Mouse (Mus musculus) forebrain, postnatal 0 days (tissue): ENCODE data around the gene Gp2. TPM values are rescaled to one million over a fixed set of nuclear protein-coding genes. Genes with fewer than 3 reads are reported as not detected.

ENCODE experiments used
- ATAC-seq: fragments of 200-750 bp; cut with Nextera tagmentation; 2 replicates; pipeline ENCODE4 v1.8.0; 2017; ENCODE audit warnings: mild to moderate bottlenecking, moderate library complexity
- DNase-seq: peaks from one replicate; pipeline ENCODE4 v3.0.0-alpha.2; 2015
- H3K27ac ChIP-seq: fragments of 300-500 bp; sonication (generic); 2 replicates; pipeline ENCODE4 v1.5.1; 2014; ENCODE audit warnings: low read depth, mild to moderate bottlenecking, antibody characterized with exemption, low read length, moderate library complexity, mixed read lengths
- H3K27me3 ChIP-seq: fragments of 300-500 bp; sonication (generic); 2 replicates; pipeline ENCODE4 v1.6.1; 2014; ENCODE audit warnings: mild to moderate bottlenecking, low read length, mixed read lengths; ENCODE audit not compliant: insufficient read depth
- H3K36me3 ChIP-seq: fragments of 300-500 bp; sonication (generic); 2 replicates; pipeline ENCODE4 v1.6.1; 2014; ENCODE audit warnings: mild to moderate bottlenecking, moderate library complexity; ENCODE audit not compliant: insufficient read depth
- H3K4me1 ChIP-seq: fragments of 300-500 bp; sonication (generic); 2 replicates; pipeline ENCODE4 v1.6.1; 2014; ENCODE audit warnings: antibody characterized with exemption; ENCODE audit not compliant: insufficient read depth
- H3K4me2 ChIP-seq: fragments of 300-500 bp; sonication (generic); 2 replicates; pipeline ENCODE4 v1.6.1; 2014; ENCODE audit warnings: low read depth, mild to moderate bottlenecking, moderate library complexity
- H3K4me3 ChIP-seq: fragments of 300-500 bp; sonication (generic); 2 replicates; pipeline ENCODE4 v1.5.1; 2014; ENCODE audit warnings: low read depth, low read length, mixed read lengths
- H3K9ac ChIP-seq: fragments of 300-500 bp; sonication (generic); 2 replicates; pipeline ENCODE4 v1.6.1; 2014; ENCODE audit warnings: mild to moderate bottlenecking
- H3K9me3 ChIP-seq: fragments of 300-500 bp; sonication (generic); 2 replicates; pipeline ENCODE4 v1.6.1; 2016; ENCODE audit warnings: low read length
- CTCF ChIP-seq: sonication (generic); IDR thresholded peaks from 2 replicates; pipeline ENCODE4 v1.5.1; 2016; ENCODE audit warnings: antibody characterized with exemption, control low read depth, low read depth
- WGBS: fragments of 180-500 bp; shearing (Covaris S2); extraction: QIAGEN DNeasy Blood & Tissue Kit; methylation state at CpG from one replicate; pipeline ENCODE4 v1.1.7; 2014; 5-methylcytosine and 5-hydroxymethylcytosine counted together
- polyA plus RNA-seq: library from polyadenylated mRNA; unstranded; fragments of >200 nt; fragmentation: Nextera tagmentation; extraction: Ambion mirVana; gene quantifications from 2 replicates; pipeline ENCODE4 v1.2.1, GENCODE M21; 2015
- total RNA-seq: library from RNA; depleted of rRNA; stranded (reverse); fragments of >200 nt; gene quantifications from 2 replicates; pipeline ENCODE4 v1.2.3, GENCODE M21; 2014; rRNA removed

Gp2 gene
- total RNA-seq (not detected in 2 replicates), polyA plus RNA-seq (not detected in 2 replicates)

DNA sequence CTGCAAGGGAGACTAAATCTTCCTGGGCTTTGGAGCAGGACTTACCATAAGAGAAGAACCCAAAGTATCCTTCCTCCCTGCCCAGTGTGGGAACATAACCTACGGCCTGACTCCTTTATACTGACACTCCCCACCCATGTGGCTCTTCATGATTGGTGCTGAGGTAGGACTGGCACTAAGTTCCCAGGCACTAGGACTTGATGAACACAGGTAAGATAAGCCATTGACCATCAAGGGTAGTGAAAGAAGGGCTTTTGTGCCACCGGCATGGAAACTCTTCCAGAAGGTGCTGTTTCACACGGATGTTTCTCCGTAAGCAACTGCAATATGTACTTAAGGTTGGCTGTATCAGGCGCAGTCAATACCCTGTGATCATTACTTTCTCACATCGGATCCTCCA lies at the start of gene Gp2:
Gene Gp2 (minus strand): TSS at position 101 of the 400 bp plus-strand sequence.
- no peak for ATAC-seq
- H3K4me1 ChIP-seq, result no peaks in the 10 kb centered on the region
- H3K9ac ChIP-seq, result no peak within 1 kb of the TSS
- no peak for TF ChIP-seq CTCF
- H3K9me3 ChIP-seq, result no peaks in the 10 kb centered on the region
- H3K4me2 ChIP-seq, result no peak within 1 kb of the TSS
- no peak within 1 kb of the TSS for H3K4me3 ChIP-seq
- WGBS, result 95% methylated on average over 6 of the region's 6 CpGs
- H3K27me3 ChIP-seq, result no peaks in the 10 kb centered on the region
- no peak for DNase-seq
- H3K36me3 ChIP-seq, result no peaks in the 10 kb centered on the region
- no peak within 1 kb of the TSS for H3K27ac ChIP-seq

DNA sequence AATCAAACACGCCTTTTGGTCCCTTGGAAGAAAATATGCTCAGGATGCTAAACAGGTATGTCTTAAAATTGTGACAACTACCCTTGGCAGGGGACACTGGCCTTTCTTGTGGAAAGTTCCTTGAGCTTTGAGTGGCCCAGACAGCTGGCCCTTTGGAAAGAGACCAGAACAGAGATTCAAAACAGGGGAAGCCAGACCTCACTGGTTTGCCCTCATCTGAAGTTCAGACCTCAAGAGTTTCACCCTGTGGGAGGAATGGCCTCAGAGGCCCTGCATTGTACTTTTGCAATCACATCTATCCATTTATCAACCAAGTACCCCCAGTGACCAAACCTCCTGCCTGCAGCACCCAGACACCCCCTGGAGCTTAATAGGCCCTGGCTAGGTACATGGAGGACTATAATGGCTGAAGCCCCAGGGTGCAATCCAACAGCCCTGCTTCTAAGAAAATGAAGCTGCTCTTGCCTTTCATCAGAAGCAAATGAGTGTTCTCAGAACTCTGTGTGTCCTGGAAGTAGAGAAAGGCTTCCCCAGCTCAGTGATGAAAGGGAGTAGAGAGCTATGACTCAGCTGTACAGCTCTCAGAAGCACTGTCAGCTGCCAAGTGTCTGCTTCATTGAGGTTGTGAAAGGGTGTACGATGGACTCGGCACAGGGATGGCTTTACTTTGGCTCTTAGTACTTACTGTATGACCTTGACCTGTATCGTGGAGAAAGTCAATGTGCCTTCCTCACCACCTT lies 31.1 kb upstream of the Gp2 start:
- H3K4me3 ChIP-seq, result no peak overlapping the region
- H3K36me3 ChIP-seq, result no peaks in the 10 kb centered on the region
- TF ChIP-seq CTCF, result no peak
- no peak overlapping the region for H3K9ac ChIP-seq
- H3K27ac ChIP-seq, result no peak overlapping the region
- no peaks in the 10 kb centered on the region for H3K4me1 ChIP-seq
- no peaks in the 10 kb centered on the region for H3K27me3 ChIP-seq
- no peaks in the 10 kb centered on the region for H3K9me3 ChIP-seq
- H3K4me2 ChIP-seq, result no peak overlapping the region
- 80% methylated on average over 4 of the region's 4 CpGs for whole genome bisulfite sequencing
- DNase-seq, result no peak
- ATAC-seq, result no peak

DNA sequence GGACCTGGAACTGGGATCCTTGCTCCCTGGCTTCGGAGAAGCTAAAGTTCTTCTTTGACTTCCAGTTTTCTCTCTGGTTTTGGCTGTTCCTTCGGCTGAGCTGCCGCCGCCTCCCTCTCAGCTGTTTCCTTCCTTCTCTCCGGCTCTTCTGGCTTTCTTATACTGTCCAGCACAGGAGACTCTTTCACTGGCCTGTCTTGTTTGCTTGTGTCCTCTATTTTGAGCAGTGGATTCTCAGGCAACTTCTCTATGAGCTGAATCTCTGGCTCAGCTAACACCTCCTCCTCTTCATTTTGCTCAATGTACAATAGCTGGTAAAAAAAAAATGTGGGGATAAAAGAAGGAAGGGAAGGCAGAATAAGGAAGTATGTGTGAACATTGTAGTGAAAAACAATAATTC lies 27.6 kb upstream of the Gp2 start:
- Histone ChIP-seq H3K4me2 (no peak overlapping the region), H3K9me3 (no peaks in the 10 kb centered on the region), H3K4me1 (no peaks in the 10 kb centered on the region), H3K27ac (no peak overlapping the region), H3K9ac (no peak overlapping the region), H3K27me3 (no peaks in the 10 kb centered on the region), H3K4me3 (no peak overlapping the region), H3K36me3 (no peaks in the 10 kb centered on the region)
- DNase-seq (no peak), ATAC-seq (no peak)
- WGBS, result 91% methylated on average over 5 of the region's 5 CpGs
- no peak for TF ChIP-seq CTCF

DNA sequence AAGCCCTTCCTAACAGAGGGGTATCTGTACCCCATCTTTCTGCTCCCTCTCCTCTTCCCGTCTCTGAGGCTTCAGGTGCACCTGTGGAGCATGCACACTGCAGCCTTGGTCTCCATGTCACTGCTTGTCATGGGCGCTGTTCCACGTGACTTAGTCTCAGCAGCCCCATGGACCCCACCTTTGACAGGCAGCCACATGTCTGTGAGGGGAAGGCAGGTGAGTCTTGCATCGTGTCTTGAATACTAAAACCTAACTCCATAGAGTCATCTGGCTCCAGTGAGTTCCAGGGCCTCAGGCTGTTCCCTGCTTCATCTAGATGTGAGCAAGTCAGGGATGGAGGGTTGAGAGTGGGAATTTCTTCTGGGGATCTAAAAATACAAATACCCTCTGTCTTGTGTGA lies 25.1 kb upstream of the Gp2 start:
- DNase-seq, result no peak
- H3K27ac ChIP-seq, result no peak overlapping the region
- H3K27me3 ChIP-seq, result no peaks in the 10 kb centered on the region
- no peaks in the 10 kb centered on the region for H3K9me3 ChIP-seq
- no peaks in the 10 kb centered on the region for H3K4me1 ChIP-seq
- no peak for TF ChIP-seq CTCF
- no peak overlapping the region for H3K4me2 ChIP-seq
- no peaks in the 10 kb centered on the region for H3K36me3 ChIP-seq
- no peak overlapping the region for H3K4me3 ChIP-seq
- WGBS, result 92% methylated on average over 4 of the region's 4 CpGs
- H3K9ac ChIP-seq, result no peak overlapping the region
- no peak for ATAC-seq

DNA sequence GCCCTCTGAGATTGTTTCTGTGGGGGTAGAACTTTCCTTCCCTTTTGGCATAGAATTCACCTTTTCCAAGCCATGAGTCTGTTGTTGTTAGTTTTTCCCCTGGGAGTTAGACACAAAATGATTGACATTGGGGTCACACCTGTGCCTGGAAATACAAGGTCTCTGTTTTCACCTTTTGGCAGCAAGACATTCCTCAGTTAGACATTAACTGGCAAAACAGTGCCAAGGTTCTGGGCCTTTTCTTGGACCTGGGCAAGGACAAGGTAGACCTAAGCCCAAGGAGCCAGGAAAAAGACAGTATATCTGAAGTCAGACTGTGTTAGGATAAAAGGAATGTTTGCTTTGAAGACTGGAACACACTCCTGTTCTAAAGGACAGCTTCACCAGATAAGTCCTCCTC lies 20.2 kb upstream of the Gp2 start, which contains the start of gene Umod:
Gene Umod (minus strand): TSS at position 27 of the 400 bp plus-strand sequence.
- H3K27me3 ChIP-seq, result no peaks in the 10 kb centered on the region
- H3K36me3 ChIP-seq, result no peaks in the 10 kb centered on the region
- no peak within 1 kb of the TSS for H3K27ac ChIP-seq
- no peaks in the 10 kb centered on the region for H3K9me3 ChIP-seq
- H3K4me3 ChIP-seq, result no peak within 1 kb of the TSS
- ATAC-seq (no peak), DNase-seq (no peak)
- H3K9ac ChIP-seq, result no peak within 1 kb of the TSS
- TF ChIP-seq CTCF, result no peak
- no peak within 1 kb of the TSS for H3K4me2 ChIP-seq
- no peaks in the 10 kb centered on the region for H3K4me1 ChIP-seq

DNA sequence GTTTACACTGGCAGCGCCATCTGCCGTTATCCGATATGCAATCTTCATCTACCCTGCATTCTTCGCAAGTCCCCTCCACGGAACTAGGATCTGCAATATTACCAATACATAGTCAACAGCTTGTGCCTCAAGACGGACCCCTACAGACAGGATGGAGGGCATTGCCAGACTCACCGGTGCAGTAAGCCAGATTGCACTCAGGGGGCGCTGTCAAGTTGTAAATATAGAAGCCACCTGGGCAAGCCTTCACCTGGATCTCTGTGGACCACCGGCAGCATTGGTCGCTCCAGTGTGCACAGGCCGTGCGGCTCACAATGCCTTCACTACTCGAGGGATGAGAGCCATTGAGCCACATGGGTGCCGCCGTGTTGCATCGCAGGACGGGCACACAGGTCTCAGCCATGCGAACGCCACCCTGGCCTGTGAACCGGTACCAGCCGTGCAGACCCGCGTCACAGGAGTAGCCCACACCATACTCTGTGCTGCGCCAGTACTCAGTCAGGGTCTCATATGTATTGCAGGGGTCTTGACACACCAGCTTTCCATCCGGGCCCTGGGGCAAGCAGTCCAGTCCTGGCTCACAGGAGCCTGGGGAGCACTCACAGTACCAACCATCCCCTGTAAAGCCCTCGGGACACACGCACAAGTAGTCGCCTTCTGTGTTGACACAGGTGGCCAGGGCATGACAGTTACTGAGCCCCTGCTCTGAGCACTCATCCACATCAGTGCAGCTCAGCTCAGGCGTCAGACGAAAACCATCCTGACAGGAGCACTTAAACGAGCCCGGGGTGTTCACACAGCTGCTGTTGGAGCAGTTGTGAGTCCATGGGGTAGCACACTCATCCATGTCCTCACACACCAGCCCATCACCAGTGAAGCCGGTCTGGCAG lies 17.7 kb upstream of the Gp2 start:
- Histone ChIP-seq H3K27ac (no peak overlapping the region), H3K4me3 (no peak overlapping the region), H3K27me3 (no peaks in the 10 kb centered on the region), H3K9ac (no peak overlapping the region), H3K36me3 (no peaks in the 10 kb centered on the region), H3K9me3 (no peaks in the 10 kb centered on the region), H3K4me1 (no peaks in the 10 kb centered on the region), H3K4me2 (no peak overlapping the region)
- 83% methylated on average over 33 of the region's 33 CpGs for WGBS
- TF ChIP-seq CTCF, result no peak
- ATAC-seq, result no peak
- no peak for DNase-seq

DNA sequence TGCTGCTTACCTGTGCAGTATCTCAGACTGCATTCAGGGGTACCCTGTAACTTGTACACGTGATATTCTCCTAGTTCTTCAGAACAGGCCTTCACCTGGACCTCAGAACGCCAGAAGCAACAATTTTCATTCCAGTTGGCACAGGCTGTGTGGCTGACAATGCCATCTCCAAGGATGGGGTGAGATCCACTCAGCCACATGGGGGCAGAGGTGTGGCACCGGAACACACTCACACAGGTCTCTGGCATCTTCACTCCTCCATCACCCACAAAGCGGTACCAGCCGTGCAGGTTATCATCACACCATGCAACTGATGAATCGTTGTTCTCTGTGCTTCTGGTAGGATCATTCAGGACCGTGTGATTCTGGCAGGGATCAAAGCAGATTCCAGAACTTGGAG lies 4.9 kb downstream of the Gp2 start:
- WGBS, result 72% methylated on average over 7 of the region's 7 CpGs
- H3K36me3 ChIP-seq, result no peaks in the 10 kb centered on the region
- H3K4me2 ChIP-seq, result no peak overlapping the region
- ATAC-seq (no peak), DNase-seq (no peak)
- H3K27me3 ChIP-seq, result no peaks in the 10 kb centered on the region
- no peak overlapping the region for H3K9ac ChIP-seq
- H3K4me1 ChIP-seq, result no peaks in the 10 kb centered on the region
- no peak for TF ChIP-seq CTCF
- no peak overlapping the region for H3K4me3 ChIP-seq
- H3K27ac ChIP-seq, result no peak overlapping the region
- H3K9me3 ChIP-seq, result no peaks in the 10 kb centered on the region
